Mouse (Mus musculus): ENCODE data around the gene Nid2. TPM values are rescaled to one million over a fixed set of nuclear protein-coding genes. Genes with fewer than 3 reads are reported as not detected.

The Nid2 gene
- polyA plus RNA-seq, 1 experiment from 2014 or later = 32.9 TPM

DNA sequence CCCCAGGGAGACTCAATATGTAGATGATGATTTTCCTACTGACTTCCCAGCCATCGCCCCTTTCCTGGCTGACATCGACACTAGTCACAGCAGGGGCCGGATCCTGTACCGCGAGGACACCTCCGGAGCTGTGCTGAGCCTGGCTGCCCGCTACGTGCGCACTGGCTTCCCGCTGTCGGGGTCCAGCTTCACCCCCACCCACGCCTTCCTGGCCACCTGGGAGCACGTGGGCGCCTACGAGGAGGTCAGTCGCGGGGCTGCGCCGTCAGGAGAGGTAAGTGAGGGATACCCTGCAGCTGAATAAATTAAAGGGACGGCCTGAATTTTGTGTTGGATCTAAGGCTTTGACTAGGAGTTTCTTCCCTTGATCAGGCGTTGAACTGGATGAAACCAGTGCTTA is 1.2 kb downstream of the Nid2 start:
- DNase-seq (ENCODE audit: low spot score) = peak; percentile 37
- H3K36me3 ChIP-seq (ENCODE audit: control insufficient read depth, insufficient read depth, low read length) = no peaks in the 10 kb centered on the region
- 0 out of 2 replicates have a peak, but pooled peaks have one; percentile 13 for ATAC-seq (ENCODE audit: low FRiP score)

DNA sequence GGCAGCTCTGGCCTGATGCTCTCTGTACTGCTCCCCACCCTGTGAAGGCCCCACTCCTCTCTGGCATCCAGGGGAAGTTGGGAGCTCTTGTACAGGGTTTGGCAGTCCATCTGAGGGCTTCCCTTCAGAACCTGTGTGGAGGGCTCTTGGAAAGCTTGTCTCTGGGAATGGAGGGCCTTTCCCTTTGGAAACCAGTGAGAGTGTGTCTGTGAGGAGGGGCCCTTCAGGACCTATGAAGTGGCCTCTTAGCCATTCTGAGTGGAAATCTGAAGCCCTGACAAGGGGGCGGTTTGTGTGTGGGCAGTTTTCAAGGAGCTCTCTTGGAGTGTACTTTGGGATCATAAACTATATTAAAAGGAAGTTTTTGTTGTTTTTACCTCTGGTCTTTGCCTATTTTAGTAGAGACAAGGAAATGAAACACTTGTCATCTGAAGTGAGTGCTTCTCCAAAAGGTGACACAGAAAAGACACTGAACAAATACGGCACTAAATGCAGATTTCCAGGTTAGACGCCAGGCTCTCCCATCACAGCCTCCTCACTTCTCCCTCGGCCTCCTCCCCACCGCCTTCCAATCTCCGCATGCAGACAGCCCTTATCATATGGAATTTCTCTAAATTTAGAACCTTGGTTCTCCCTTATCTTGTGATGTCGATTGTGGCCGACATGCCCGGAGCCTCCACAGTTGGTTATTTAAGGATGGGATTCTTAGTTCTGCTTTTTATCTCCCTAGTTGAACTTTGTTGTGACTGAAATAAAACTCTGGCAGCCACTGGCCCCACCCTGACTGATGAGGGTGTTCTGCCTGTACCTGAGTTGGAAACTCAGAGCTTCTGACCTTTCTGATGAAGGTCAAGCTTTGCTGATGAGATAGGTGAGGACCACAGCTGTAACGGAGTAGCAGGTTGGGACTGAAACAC is 8.5 kb downstream of the Nid2 start:
- no peaks in the 10 kb centered on the region for H3K9me3 ChIP-seq (ENCODE audit: control insufficient read depth, low read length)
- H3K4me3 ChIP-seq (ENCODE audit: low read depth, low read length) = no peak overlapping the region
- no peaks in the 10 kb centered on the region for H3K36me3 ChIP-seq (ENCODE audit: control insufficient read depth, insufficient read depth, low read length)
- ATAC-seq (ENCODE audit: low FRiP score) (no peak), DNase-seq (ENCODE audit: low spot score) (no peak)
- no peak overlapping the region for H3K4me2 ChIP-seq (replicated peaks; ENCODE audit: low read depth, low read length)
- WGBS = 92% methylated on average over 10 of the region's 10 CpGs
- no peaks in the 10 kb centered on the region for H3K4me1 ChIP-seq (replicated peaks; ENCODE audit: control insufficient read depth, insufficient read depth, low read length)
- no peak overlapping the region for H3K9ac ChIP-seq (ENCODE audit: low read depth, low read length)
- H3K27ac ChIP-seq (ENCODE audit: low read depth, low read length) = no peak overlapping the region
- no peaks in the 10 kb centered on the region for H3K27me3 ChIP-seq (ENCODE audit: control insufficient read depth, insufficient read depth, low read length)

More for the DNA sequence above, 1.2 kb downstream of the Nid2 start:
- Histone ChIP-seq H3K4me3 (ENCODE audit: low read depth, low read length) (peak overlapping the region; percentile 49), H3K27ac (ENCODE audit: low read depth, low read length) (no peak overlapping the region), H3K4me1 (replicated peaks; ENCODE audit: control insufficient read depth, insufficient read depth, low read length) (peaks cover 10% of the 10 kb centered on the region), H3K9me3 (ENCODE audit: control insufficient read depth, low read length) (no peaks in the 10 kb centered on the region), H3K27me3 (ENCODE audit: control insufficient read depth, insufficient read depth, low read length) (peaks cover 12% of the 10 kb centered on the region), H3K9ac (ENCODE audit: low read depth, low read length) (no peak overlapping the region; the same call in 1 of the 2 replicates), H3K4me2 (replicated peaks; ENCODE audit: low read depth, low read length) (peak overlapping the region; percentile 88)
- 3% methylated on average over 21 of the region's 21 CpGs for WGBS

DNA sequence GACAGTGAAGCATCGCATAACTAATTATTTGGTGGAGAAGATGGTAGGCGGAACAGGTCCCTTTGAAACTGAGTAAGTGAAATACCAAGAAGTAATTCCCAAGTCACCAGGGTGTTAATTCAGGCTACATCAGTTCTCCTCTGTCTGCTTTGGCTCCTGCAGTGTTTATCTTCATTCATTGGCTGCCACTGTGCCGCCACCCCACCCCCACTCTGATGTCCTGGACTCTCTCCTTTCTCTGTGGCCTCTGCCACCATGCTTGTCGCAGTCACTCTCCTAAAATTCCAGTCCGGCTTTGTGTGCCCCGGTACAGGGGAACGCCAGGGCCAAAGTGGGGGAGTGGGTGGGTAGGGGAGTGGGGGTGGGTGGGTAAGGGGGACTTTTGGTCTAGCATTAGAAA is 9.7 kb downstream of the Nid2 start:
- DNase-seq (ENCODE audit: low spot score) (no peak), ATAC-seq (ENCODE audit: low FRiP score) (no peak)
- Histone ChIP-seq H3K4me3 (ENCODE audit: low read depth, low read length) (no peak overlapping the region), H3K9ac (ENCODE audit: low read depth, low read length) (no peak overlapping the region), H3K27me3 (ENCODE audit: control insufficient read depth, insufficient read depth, low read length) (no peaks in the 10 kb centered on the region), H3K36me3 (ENCODE audit: control insufficient read depth, insufficient read depth, low read length) (no peaks in the 10 kb centered on the region), H3K4me2 (replicated peaks; ENCODE audit: low read depth, low read length) (no peak overlapping the region), H3K9me3 (ENCODE audit: control insufficient read depth, low read length) (no peaks in the 10 kb centered on the region), H3K4me1 (replicated peaks; ENCODE audit: control insufficient read depth, insufficient read depth, low read length) (no peaks in the 10 kb centered on the region), H3K27ac (ENCODE audit: low read depth, low read length) (no peak overlapping the region)
- WGBS = 11% methylated on average over 7 of the region's 7 CpGs

GRCm38 (mm10) chr14:19762014-19762413 is 10.9 kb downstream of the Nid2 start:
- Histone ChIP-seq H3K27ac (ENCODE audit: low read depth, low read length) (no peak overlapping the region), H3K9ac (ENCODE audit: low read depth, low read length) (no peak overlapping the region), H3K4me2 (replicated peaks; ENCODE audit: low read depth, low read length) (no peak overlapping the region), H3K36me3 (ENCODE audit: control insufficient read depth, insufficient read depth, low read length) (no peaks in the 10 kb centered on the region), H3K27me3 (ENCODE audit: control insufficient read depth, insufficient read depth, low read length) (no peaks in the 10 kb centered on the region), H3K4me3 (ENCODE audit: low read depth, low read length) (no peak overlapping the region), H3K4me1 (replicated peaks; ENCODE audit: control insufficient read depth, insufficient read depth, low read length) (peaks cover 6% of the 10 kb centered on the region; the same call in 1 of the 2 replicates), H3K9me3 (ENCODE audit: control insufficient read depth, low read length) (no peaks in the 10 kb centered on the region)
- ATAC-seq (ENCODE audit: low FRiP score) (no peak), DNase-seq (ENCODE audit: low spot score) (no peak)
- WGBS = 50% methylated on average over 4 of the region's 4 CpGs

DNA sequence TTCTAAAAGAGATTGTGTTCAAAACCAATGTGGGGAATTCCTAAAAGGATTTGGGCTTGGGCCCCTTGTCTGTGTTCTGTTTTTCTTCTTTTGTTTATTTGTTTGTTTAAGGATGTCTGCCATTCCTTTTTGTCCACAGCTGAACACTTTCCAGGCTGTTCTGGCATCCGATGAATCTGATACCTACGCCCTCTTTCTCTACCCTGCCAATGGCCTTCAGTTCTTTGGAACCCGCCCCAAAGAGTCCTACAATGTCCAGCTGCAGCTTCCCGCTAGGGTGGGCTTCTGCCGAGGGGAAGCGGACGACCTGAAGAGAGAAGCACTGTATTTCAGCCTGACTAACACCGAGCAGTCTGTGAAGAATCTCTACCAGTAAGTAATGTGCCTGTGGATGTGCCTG is 12.5 kb downstream of the Nid2 start:
- H3K27ac ChIP-seq (ENCODE audit: low read depth, low read length) = no peak overlapping the region
- no peak for ATAC-seq (ENCODE audit: low FRiP score)

DNA sequence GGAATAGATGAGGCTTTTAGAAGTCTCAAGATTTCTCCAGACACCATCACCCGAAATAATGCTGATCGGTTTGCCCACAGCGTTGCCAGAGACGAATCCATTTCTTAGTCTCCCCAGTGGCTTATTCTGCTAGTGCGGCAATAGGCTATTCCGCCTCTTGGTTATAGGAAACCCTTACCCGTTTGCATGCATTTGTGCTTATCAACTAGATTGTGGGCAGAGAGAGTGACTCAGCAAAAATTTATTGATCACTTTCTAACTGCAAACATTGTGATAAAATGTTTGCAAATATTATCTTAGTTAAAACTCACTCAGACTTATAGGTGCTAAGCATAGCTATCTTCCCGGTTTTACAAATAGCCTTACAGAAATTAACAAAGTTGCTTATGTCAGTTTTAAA is 13.3 kb downstream of the Nid2 start:
- H3K9me3 ChIP-seq (ENCODE audit: control insufficient read depth, low read length) = no peaks in the 10 kb centered on the region
- no peak for DNase-seq (ENCODE audit: low spot score)
- no peak for ATAC-seq (ENCODE audit: low FRiP score)
- no peak overlapping the region for H3K4me2 ChIP-seq (replicated peaks; ENCODE audit: low read depth, low read length)
- no peaks in the 10 kb centered on the region for H3K36me3 ChIP-seq (ENCODE audit: control insufficient read depth, insufficient read depth, low read length)
- H3K9ac ChIP-seq (ENCODE audit: low read depth, low read length) = no peak overlapping the region
- H3K4me3 ChIP-seq (ENCODE audit: low read depth, low read length) = no peak overlapping the region
- H3K27ac ChIP-seq (ENCODE audit: low read depth, low read length) = no peak overlapping the region
- WGBS = 81% methylated on average over 8 of the region's 8 CpGs
- H3K27me3 ChIP-seq (ENCODE audit: control insufficient read depth, insufficient read depth, low read length) = no peaks in the 10 kb centered on the region
- peaks cover 6% of the 10 kb centered on the region; the same call in 1 of the 2 replicates for H3K4me1 ChIP-seq (replicated peaks; ENCODE audit: control insufficient read depth, insufficient read depth, low read length)

More for the DNA sequence above, 12.5 kb downstream of the Nid2 start:
- Histone ChIP-seq H3K27me3 (ENCODE audit: control insufficient read depth, insufficient read depth, low read length) (no peaks in the 10 kb centered on the region), H3K36me3 (ENCODE audit: control insufficient read depth, insufficient read depth, low read length) (no peaks in the 10 kb centered on the region), H3K4me1 (replicated peaks; ENCODE audit: control insufficient read depth, insufficient read depth, low read length) (peaks cover 6% of the 10 kb centered on the region; the same call in 1 of the 2 replicates), H3K9ac (ENCODE audit: low read depth, low read length) (no peak overlapping the region), H3K9me3 (ENCODE audit: control insufficient read depth, low read length) (no peaks in the 10 kb centered on the region), H3K4me3 (ENCODE audit: low read depth, low read length) (no peak overlapping the region), H3K4me2 (replicated peaks; ENCODE audit: low read depth, low read length) (no peak overlapping the region)
- WGBS = 47% methylated on average over 8 of the region's 8 CpGs
- DNase-seq (ENCODE audit: low spot score) = no peak

- Histone ChIP-seq H3K36me3 (ENCODE audit: control insufficient read depth, insufficient read depth, low read length) (no peaks in the 10 kb centered on the region), H3K9me3 (ENCODE audit: control insufficient read depth, low read length) (no peaks in the 10 kb centered on the region), H3K4me3 (ENCODE audit: low read depth, low read length) (no peak overlapping the region), H3K27ac (ENCODE audit: low read depth, low read length) (no peak overlapping the region), H3K4me1 (replicated peaks; ENCODE audit: control insufficient read depth, insufficient read depth, low read length) (peaks cover 6% of the 10 kb centered on the region; the same call in 1 of the 2 replicates), H3K27me3 (ENCODE audit: control insufficient read depth, insufficient read depth, low read length) (no peaks in the 10 kb centered on the region), H3K9ac (ENCODE audit: low read depth, low read length) (no peak overlapping the region), H3K4me2 (replicated peaks; ENCODE audit: low read depth, low read length) (no peak overlapping the region)
- ATAC-seq (ENCODE audit: low FRiP score) (0 out of 2 replicates have a peak, but pooled peaks have one; percentile 30), DNase-seq (ENCODE audit: low spot score) (no peak)
- 61% methylated on average over 9 of the region's 9 CpGs for WGBS
These were observed 14.7 kb downstream of the Nid2 start for GRCm38 (mm10) chr14:19765539-19766379.

- Histone ChIP-seq H3K9ac (ENCODE audit: low read depth, low read length) (no peak overlapping the region), H3K9me3 (ENCODE audit: control insufficient read depth, low read length) (no peaks in the 10 kb centered on the region)
These were observed 15.2 kb downstream of the Nid2 start for GRCm38 (mm10) chr14:19766380-19766649.

More at GRCm38 (mm10) chr14:19766380-19766649, 15.2 kb downstream of the Nid2 start:
- Histone ChIP-seq H3K27me3 (ENCODE audit: control insufficient read depth, insufficient read depth, low read length) (no peaks in the 10 kb centered on the region), H3K4me3 (ENCODE audit: low read depth, low read length) (no peak overlapping the region), H3K36me3 (ENCODE audit: control insufficient read depth, insufficient read depth, low read length) (no peaks in the 10 kb centered on the region), H3K27ac (ENCODE audit: low read depth, low read length) (no peak overlapping the region), H3K4me2 (replicated peaks; ENCODE audit: low read depth, low read length) (no peak overlapping the region), H3K4me1 (replicated peaks; ENCODE audit: control insufficient read depth, insufficient read depth, low read length) (peaks cover 6% of the 10 kb centered on the region; the same call in 1 of the 2 replicates)
- DNase-seq (ENCODE audit: low spot score) (peak; percentile 14), ATAC-seq (ENCODE audit: low FRiP score) (peak; percentile 41; the same call in 1 of the 2 replicates)
- WGBS = 27% methylated on average over 1 of the region's 1 CpGs
